Mouse (Mus musculus): ENCODE results near the gene Grk6. TPM values are rescaled to one million over a fixed set of nuclear protein-coding genes. Genes with fewer than 3 reads are reported as not detected.

Grk6 gene
- polyA plus RNA-seq, 1 experiment = 75.3 TPM

DNA sequence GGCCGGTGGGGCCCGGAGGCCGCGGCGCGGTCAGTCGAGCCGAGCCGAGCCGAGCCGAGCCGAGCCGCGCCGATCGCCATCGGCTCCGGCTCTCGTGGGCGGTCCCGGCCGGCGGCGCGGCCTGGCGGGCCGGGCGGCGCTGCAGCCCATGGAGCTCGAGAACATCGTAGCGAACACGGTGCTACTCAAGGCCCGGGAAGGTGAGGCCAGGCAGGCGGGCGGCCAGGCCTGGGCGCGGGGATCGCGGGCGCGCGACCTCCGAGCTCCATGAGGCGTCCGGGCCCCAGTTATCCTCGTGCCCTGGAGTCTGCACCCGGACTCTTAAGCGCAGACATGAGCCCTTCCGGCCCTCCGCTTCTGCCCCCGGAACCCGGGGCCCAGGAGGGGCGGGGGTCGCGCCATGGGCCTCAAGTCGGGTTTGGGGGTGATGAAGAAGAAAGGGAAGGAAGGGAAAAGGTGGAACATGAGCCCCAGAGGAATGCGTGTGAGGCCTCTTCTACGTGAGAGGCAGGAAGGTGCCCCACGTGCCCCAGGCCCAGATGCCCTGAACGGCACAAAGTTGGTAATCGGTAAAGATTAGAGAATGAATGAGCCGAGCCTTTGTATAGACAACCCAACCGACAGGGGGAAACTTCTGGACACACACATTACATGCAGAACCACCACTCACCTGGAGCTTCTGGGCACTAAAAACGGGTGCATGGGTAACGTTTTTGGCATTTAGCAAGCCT is 654 bp downstream of the Grk6 start:
- Histone ChIP-seq H3K4me3 (ENCODE audit: insufficient read depth, low read length) (peak overlapping the region; percentile 69), H3K4me1 (ENCODE audit: control insufficient read depth, insufficient read depth, low read length) (peaks cover 5% of the 10 kb centered on the region), H3K27ac (ENCODE audit: insufficient read depth, low read length) (peak overlapping the region; percentile 72; the same call in 1 of the 2 replicates)
- no peak for TF ChIP-seq CTCF (IDR thresholded peaks at IDR 0.05; ENCODE audit: extremely low read depth, insufficient read depth, low read length)
- TF ChIP-seq POLR2A (IDR thresholded peaks at IDR 0.05; ENCODE audit: extremely low read depth, insufficient read depth, low read length) = no peak

DNA sequence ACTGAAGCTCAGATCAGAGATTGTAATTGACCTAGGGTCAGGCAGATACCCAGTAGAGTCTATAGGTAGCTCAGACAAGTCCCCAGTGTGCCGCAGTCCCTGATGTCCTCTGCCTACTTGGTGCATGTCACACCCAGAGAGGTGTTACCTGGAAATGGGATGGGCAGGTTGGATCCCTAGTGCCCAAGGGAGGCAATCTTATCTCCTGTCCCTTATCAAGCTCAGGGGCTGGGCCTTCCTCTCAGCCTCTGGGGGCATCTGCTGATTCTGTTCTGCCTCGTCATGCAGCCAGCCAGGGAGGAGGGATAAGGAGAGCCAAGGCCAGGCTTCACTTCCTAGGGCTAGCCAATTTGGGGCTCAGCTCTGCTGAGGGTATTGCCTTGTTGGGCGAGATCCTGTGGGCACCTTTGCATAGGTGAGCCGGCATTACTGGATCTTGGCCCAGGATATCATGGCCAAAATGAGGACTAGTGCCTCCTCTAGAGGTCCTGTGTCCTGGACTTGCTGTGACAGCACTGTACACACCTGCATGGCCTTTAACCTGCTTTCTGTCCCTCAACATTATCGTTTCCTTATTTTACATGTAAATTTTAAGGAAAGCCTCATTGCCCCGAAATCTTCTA is 1.7 kb downstream of the Grk6 start:
- peak overlapping the region; percentile 69 for H3K4me3 ChIP-seq (ENCODE audit: insufficient read depth, low read length)

DNA sequence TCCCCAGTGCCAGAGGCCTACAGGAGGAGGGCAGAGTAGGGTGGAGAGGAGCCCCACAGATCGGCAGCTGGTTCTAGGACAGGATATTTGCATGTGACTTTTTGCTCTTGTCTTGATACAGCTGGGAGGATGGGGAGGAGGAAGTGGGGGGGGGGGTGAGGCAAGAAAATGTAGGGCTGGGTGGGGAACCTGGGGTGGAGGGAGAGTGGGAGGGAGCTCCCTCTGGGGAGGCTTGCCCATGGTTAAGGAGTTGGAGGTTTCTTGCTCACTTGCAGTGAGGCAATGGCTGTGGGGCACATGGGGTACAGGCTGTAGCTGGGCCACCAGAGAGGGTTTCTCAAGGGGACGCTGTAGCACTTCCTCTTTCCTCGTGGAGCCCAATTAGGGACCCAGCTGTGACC is 2.7 kb downstream of the Grk6 start:
- Histone ChIP-seq H3K27ac (ENCODE audit: insufficient read depth, low read length) (no peak overlapping the region), H3K4me1 (ENCODE audit: control insufficient read depth, insufficient read depth, low read length) (peaks cover 5% of the 10 kb centered on the region), H3K4me3 (ENCODE audit: insufficient read depth, low read length) (no peak overlapping the region)
- TF ChIP-seq CTCF (IDR thresholded peaks at IDR 0.05; ENCODE audit: extremely low read depth, insufficient read depth, low read length) (no peak), POLR2A (IDR thresholded peaks at IDR 0.05; ENCODE audit: extremely low read depth, insufficient read depth, low read length) (no peak)

More for the DNA sequence above, 1.7 kb downstream of the Grk6 start:
- Histone ChIP-seq H3K27ac (ENCODE audit: insufficient read depth, low read length) (no peak overlapping the region), H3K4me1 (ENCODE audit: control insufficient read depth, insufficient read depth, low read length) (peaks cover 5% of the 10 kb centered on the region)
- TF ChIP-seq POLR2A (IDR thresholded peaks at IDR 0.05; ENCODE audit: extremely low read depth, insufficient read depth, low read length) (no peak), CTCF (IDR thresholded peaks at IDR 0.05; ENCODE audit: extremely low read depth, insufficient read depth, low read length) (no peak)

DNA sequence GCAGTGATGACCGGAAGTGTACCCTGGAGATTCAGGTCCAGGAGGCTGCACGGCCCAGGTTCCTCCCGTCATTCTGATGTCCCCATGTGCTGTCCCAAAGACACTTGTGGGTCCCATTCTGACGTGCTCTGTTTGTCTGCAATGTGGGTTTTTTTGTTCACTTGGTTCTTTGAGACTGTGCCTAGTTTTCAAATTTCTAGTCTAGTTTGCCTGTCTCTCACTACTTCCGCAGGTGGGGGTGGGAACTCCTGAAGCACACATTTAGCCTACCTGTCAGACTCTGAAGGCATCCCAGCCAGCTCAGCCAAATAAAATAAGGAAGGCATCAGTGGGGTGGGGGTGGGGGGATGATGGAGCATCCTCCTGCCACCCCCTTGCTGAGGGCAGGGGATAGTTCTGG is 3.3 kb downstream of the Grk6 start:
- H3K4me1 ChIP-seq (ENCODE audit: control insufficient read depth, insufficient read depth, low read length) = peaks cover 5% of the 10 kb centered on the region
- no peak overlapping the region for H3K27ac ChIP-seq (ENCODE audit: insufficient read depth, low read length)
- H3K4me3 ChIP-seq (ENCODE audit: insufficient read depth, low read length) = no peak overlapping the region
- TF ChIP-seq CTCF (IDR thresholded peaks at IDR 0.05; ENCODE audit: extremely low read depth, insufficient read depth, low read length) = no peak
- no peak for TF ChIP-seq POLR2A (IDR thresholded peaks at IDR 0.05; ENCODE audit: extremely low read depth, insufficient read depth, low read length)

DNA sequence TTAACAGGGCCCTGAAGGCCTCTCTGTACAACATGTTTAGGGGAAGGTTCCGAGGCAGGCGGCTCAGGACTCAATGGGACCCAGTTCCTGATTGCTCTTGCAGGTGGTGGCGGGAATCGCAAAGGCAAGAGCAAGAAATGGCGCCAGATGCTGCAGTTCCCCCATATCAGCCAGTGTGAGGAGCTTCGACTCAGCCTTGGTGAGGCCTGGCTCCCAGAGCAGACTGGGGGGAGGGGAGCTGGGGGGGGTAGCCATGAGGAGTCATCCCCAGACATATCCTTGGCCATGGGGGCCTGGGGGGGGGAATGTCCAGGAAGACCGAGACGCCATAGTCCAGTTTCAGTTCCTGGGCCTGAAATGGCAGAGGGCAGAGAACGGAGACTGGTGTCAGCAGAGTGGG is 4.3 kb downstream of the Grk6 start:
- H3K4me1 ChIP-seq (ENCODE audit: control insufficient read depth, insufficient read depth, low read length) = peaks cover 4% of the 10 kb centered on the region; the same call in 1 of the 2 replicates
- no peak overlapping the region for H3K4me3 ChIP-seq (ENCODE audit: insufficient read depth, low read length)
- no peak overlapping the region for H3K27ac ChIP-seq (ENCODE audit: insufficient read depth, low read length)
- TF ChIP-seq POLR2A (IDR thresholded peaks at IDR 0.05; ENCODE audit: extremely low read depth, insufficient read depth, low read length) (no peak), CTCF (IDR thresholded peaks at IDR 0.05; ENCODE audit: extremely low read depth, insufficient read depth, low read length) (no peak)

DNA sequence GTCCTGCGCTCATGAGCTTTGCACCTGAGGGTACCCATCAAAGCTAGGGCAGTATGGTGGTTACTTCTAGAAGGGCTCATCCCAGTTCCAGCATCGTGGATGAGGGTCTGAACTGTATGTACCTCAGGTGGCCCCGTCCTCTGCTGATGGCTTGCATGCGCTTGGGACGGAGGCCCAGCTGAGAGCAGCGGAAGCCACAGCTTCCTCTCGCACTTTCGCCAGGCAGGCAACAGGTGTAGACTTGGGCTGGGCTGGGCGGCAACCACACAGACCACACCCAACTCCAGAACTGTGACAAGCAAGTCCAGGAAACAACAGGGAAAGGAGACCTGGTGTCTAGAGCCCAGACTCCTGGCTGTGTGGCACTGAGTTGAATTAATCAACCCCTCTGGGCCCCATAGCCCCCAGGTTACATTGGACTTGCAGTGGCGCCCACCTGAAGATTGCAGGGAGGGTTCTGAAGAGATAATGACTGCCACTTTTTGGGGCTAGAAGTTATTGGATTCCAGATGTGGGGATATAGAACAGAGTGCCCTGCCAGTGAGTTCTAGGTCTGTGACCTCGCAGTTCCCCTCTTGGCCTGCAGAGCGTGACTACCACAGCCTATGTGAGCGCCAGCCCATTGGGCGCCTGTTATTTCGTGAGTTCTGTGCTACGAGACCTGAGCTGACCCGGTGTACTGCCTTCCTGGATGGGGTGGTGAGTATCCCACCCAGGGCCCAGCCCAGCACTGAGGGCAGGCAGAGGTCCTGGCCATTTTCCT is 5.0 kb downstream of the Grk6 start:
- H3K4me1 ChIP-seq (ENCODE audit: control insufficient read depth, insufficient read depth, low read length) = peaks cover 4% of the 10 kb centered on the region; the same call in 1 of the 2 replicates

DNA sequence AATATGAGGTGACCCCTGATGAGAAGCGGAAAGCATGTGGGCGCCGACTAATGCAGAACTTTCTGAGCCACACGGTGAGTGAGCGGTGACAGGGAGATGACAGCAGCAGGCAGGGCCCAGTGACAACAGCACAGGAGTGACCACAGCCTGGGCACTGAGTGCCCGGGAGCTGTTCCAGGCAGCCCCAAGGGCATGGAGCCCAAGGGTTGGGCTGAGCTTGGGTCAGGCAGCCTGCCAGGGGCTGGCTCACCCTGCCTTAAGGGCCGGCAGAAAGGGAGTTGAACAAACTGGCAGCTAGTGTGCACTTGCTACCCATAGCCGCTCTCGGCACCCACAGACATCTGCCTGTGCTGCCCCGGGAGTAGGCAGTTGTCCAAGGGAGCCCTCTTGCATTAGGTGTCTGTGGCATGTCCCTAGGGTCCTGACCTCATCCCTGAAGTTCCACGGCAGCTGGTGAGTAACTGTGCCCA is 5.7 kb downstream of the Grk6 start:
- H3K4me3 ChIP-seq (ENCODE audit: insufficient read depth, low read length) = no peak overlapping the region
- TF ChIP-seq POLR2A (IDR thresholded peaks at IDR 0.05; ENCODE audit: extremely low read depth, insufficient read depth, low read length) (no peak), CTCF (IDR thresholded peaks at IDR 0.05; ENCODE audit: extremely low read depth, insufficient read depth, low read length) (no peak)
- no peak overlapping the region for H3K27ac ChIP-seq (ENCODE audit: insufficient read depth, low read length)
- peaks cover 4% of the 10 kb centered on the region; the same call in 1 of the 2 replicates for H3K4me1 ChIP-seq (ENCODE audit: control insufficient read depth, insufficient read depth, low read length)

More for the DNA sequence above, 5.0 kb downstream of the Grk6 start:
- TF ChIP-seq POLR2A (IDR thresholded peaks at IDR 0.05; ENCODE audit: extremely low read depth, insufficient read depth, low read length) = no peak
- Histone ChIP-seq H3K4me3 (ENCODE audit: insufficient read depth, low read length) (no peak overlapping the region), H3K27ac (ENCODE audit: insufficient read depth, low read length) (no peak overlapping the region)

DNA sequence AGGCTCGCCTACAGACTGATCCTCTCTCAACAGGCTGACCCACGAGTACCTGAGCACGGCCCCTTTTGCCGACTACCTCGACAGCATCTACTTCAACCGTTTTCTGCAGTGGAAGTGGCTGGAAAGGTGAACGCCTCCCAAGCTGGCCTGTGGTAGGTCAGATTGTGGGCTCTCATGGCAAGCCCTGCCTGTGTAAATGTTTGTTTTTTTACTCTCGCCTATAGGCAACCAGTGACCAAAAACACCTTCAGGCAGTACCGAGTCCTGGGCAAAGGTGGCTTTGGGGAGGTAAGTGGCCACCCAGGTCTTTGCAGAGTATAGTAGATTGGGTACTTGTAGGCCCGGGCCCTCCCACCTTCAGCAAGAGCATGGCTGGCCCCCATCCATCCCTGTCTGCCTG is 6.4 kb downstream of the Grk6 start:
- H3K4me1 ChIP-seq (ENCODE audit: control insufficient read depth, insufficient read depth, low read length) = peaks cover 2% of the 10 kb centered on the region; the same call in 1 of the 2 replicates
- H3K27ac ChIP-seq (ENCODE audit: insufficient read depth, low read length) = no peak overlapping the region
- no peak overlapping the region for H3K4me3 ChIP-seq (ENCODE audit: insufficient read depth, low read length)
- TF ChIP-seq POLR2A (IDR thresholded peaks at IDR 0.05; ENCODE audit: extremely low read depth, insufficient read depth, low read length) = no peak
- no peak for TF ChIP-seq CTCF (IDR thresholded peaks at IDR 0.05; ENCODE audit: extremely low read depth, insufficient read depth, low read length)

DNA sequence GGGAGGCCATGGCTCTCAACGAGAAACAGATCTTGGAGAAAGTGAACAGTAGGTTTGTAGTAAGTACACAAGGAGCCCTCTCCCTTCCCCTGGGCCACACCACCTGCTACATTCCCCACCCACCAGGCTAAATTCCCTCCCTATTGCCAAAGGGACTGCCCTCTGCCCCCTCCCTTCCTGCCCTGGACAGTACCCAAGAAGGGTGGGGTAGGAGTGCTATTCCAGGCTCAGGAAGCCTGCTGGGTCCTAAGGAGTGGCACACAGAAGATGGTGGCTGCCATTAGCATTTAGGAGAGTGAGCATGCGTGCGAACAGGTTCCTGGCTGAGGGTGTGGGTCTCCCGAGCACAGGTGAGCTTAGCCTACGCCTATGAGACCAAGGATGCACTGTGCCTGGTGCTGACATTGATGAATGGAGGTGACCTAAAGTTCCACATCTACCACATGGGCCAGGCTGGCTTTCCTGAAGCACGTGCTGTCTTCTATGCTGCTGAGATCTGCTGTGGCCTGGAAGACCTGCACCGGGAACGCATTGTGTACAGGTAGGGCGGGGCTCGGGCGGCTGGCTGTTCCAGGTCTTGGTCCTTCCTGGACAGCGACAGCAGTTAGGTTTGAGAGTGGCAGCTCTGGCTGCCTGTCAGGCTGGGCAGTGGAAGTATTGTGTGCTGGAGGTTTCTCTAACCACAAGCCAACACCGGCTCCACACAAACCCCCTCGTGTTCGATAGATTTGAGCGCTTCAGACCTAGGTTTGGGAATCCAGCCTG is 7.1 kb downstream of the Grk6 start:
- TF ChIP-seq POLR2A (IDR thresholded peaks at IDR 0.05; ENCODE audit: extremely low read depth, insufficient read depth, low read length) (no peak), CTCF (IDR thresholded peaks at IDR 0.05; ENCODE audit: extremely low read depth, insufficient read depth, low read length) (no peak)
- Histone ChIP-seq H3K4me3 (ENCODE audit: insufficient read depth, low read length) (no peak overlapping the region), H3K27ac (ENCODE audit: insufficient read depth, low read length) (no peak overlapping the region), H3K4me1 (ENCODE audit: control insufficient read depth, insufficient read depth, low read length) (peaks cover 2% of the 10 kb centered on the region; the same call in 1 of the 2 replicates)

Data from cortical plate, adult 2 months (tissue).